Mouse (Mus musculus): ENCODE data around the gene Olfr681.
"Not testable (repeated sequence)": the region's sequence is repeated elsewhere in the genome, so short reads cannot be mapped to it uniquely, and the experiment has no call there.

The Olfr681 gene

DNA sequence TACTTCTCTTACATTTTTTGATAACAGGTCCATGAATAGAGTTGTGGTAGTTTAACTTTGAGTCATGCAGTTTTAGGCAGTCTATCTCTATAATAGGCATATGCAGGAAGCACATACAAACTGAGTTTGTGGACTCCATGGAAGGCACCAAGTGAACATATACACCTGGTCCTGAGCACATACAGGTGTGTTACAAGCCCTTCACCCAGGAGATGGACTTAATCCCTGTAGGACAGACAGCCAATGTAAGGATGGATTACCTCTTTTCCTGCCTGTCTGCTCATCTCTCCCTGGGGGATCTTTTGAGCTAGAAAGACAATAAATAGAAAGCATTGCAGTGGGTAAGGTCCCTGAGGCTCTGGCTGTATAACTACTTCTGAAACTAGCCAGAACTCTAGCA is at the start of gene Olfr681:
TSS of gene Olfr681 (plus strand) at position 301 of the 400 bp plus-strand sequence.
- DNase-seq, result no peak

DNA sequence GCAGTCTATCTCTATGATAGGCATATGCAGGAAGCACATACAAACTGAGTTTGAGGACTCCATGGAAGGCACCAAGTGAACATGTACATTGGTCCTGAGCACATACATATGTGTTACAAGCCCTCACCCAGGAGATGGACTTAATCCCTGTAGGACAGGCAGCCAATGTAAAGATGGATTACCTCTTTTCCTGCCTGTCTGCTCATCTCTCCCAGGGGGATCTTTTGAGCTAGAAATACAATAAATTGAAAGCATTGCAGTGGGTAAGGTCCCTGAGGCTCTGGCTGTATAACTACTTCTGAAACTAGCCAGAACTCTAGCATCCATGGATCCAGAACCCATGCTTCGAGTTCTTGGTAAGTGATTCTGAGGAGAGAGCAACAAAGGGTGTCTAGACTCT is 35.7 kb upstream of the Olfr681 start, which contains the start of gene Olfr679:
TSS of gene Olfr679 (plus strand) at position 301 of the 400 bp plus-strand sequence.
- DNase-seq, result no peak

DNA sequence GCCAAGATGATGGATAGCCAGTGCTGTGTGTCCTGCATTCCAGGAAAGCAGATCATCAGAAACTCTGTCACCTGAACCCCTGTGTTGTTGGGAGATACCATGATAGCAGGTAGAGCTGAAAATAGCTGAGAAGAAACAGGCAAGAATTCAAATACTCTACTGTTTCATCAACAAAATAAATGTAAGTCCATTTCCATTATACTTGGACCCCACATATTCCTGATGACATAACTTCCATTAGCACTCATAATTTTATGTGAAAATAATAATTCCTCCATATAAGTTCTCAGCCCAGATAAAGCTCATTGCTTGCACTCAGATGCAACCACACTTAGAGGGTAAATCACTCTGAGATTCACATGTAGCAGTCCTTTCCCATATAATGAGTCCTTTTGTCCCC is 23.9 kb upstream of the Olfr681 start, which contains the start of gene Olfr680-ps1:
TSS of gene Olfr680-ps1 (minus strand) at position 101 of the 400 bp plus-strand sequence.
- DNase-seq, result not testable (repeated sequence)

DNA sequence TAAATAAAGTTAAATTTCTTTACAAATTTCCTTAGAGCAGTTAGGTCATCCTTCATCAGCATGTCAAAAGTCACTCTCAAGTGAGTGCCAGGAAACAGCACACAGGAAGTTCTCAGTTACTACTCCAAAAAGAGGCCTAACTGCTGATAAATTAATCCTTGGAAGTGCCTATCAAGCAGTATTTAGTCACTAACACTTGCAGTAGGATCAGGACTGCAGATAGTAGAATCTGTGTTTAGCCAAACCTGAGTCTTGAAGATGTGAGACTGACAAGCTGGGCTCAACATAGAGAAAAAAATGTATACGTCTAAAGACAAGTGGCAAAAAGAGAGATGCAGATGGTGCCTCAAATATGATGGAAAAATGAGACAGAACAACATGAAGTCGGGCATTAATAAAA is 24.6 kb downstream of the Olfr681 start:
- no peak for DNase-seq

DNA sequence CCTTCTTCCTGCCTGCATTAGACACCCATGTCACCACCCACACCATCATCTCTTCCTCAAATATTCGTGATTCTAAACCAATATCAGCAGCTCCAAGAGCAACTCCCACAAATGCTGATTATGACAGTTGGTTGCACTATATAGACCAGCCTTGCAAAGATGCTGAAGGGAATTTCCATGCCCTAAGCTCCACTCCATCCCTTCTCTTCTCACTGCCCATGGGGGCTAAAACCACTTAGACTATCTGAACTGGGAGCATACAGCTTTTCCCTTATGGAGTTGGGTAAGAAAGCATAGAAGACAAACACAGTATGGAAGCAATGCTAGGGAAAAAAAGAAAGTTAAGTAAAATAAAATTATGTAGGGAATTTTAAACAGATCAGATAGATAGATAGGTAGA is 30.3 kb downstream of the Olfr681 start, which contains the start of gene Olfr683:
TSS of gene Olfr683 (minus strand) at position 101 of the 400 bp plus-strand sequence.
- DNase-seq, result no peak

DNA sequence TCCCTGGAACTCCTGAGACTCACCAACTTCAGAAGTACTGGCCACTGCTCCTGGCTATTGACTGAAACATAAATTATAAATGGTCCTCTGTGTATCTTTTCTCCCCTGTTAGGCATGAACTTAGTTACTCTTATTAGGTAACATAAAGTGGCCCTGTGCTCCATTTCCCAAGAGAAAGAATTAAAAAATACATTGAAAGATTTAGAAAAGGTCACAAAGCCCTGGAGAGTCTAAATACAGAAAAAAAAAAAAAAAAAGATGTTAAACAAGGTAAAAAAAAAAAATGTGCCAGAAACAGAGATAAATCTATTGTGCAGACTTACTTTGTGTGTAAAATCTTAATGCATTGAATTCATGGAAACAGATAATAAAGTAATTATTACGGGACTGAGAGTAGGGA is 46.9 kb downstream of the Olfr681 start, which contains the start of gene Olfr684:
TSS of gene Olfr684 (minus strand) at position 101 of the 400 bp plus-strand sequence.
- no peak for DNase-seq

DNA sequence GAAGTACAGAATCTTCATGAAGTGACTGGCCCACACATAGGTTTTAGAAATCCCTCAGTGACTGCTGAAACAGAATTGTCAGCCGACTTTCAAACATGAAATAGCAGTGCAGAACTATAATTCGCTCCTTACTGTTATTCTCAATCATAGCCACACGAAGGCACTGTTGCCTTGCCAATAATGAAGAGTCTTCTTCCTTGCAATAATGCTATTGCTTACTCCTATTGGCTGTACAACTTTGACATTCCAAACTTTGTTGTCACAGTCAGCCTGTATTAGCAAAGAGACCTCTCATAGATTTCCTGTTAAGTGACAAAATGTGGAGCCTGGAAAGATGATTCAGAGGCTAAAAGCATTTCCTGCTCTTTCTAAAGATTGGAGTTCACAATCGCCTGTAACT is 54.1 kb downstream of the Olfr681 start:
- peak; percentile 18 for DNase-seq
